Mouse (Mus musculus): ENCODE results near the gene Cep128. TPM values are rescaled to one million over a fixed set of nuclear protein-coding genes. Genes with fewer than 3 reads are reported as not detected.

The Cep128 gene
- polyA plus RNA-seq, 1 experiment from 2014 or later = 14.5 TPM

GRCm38 (mm10) chr12:91295870-91296269 lies 88.3 kb downstream of the Cep128 start:
- H3K27me3 ChIP-seq (replicated peaks; ENCODE audit: control insufficient read depth, insufficient read depth, low read length) = no peaks in the 10 kb centered on the region
- no peak for DNase-seq (ENCODE audit: low spot score)
- H3K9ac ChIP-seq (ENCODE audit: low read depth, low read length) = no peak overlapping the region
- no peak overlapping the region for H3K4me3 ChIP-seq (ENCODE audit: low read depth, low read length)
- 73% methylated on average over 7 of the region's 7 CpGs for WGBS
- H3K36me3 ChIP-seq (ENCODE audit: control insufficient read depth, insufficient read depth, low read length) = peaks cover 3% of the 10 kb centered on the region; the same call in 1 of the 2 replicates
- H3K4me2 ChIP-seq = no peak overlapping the region
- no peak overlapping the region for H3K27ac ChIP-seq (ENCODE audit: low read depth, low read length)
- peaks cover 4% of the 10 kb centered on the region for H3K4me1 ChIP-seq (replicated peaks; ENCODE audit: control insufficient read depth, insufficient read depth, low read length)
- ATAC-seq (replicated peaks; ENCODE audit: low FRiP score) = peak; percentile 82
- no peaks in the 10 kb centered on the region for H3K9me3 ChIP-seq (ENCODE audit: control insufficient read depth, low read length)

- DNase-seq (ENCODE audit: low spot score) (no peak), ATAC-seq (replicated peaks; ENCODE audit: low FRiP score) (peak; percentile 24; the same call in 1 of the 2 replicates)
- Histone ChIP-seq H3K9ac (ENCODE audit: low read depth, low read length) (no peak overlapping the region), H3K27me3 (replicated peaks; ENCODE audit: control insufficient read depth, insufficient read depth, low read length) (no peaks in the 10 kb centered on the region), H3K9me3 (ENCODE audit: control insufficient read depth, low read length) (no peaks in the 10 kb centered on the region), H3K4me3 (ENCODE audit: low read depth, low read length) (no peak overlapping the region), H3K36me3 (ENCODE audit: control insufficient read depth, insufficient read depth, low read length) (peaks cover 3% of the 10 kb centered on the region; the same call in 1 of the 2 replicates), H3K4me2 (no peak overlapping the region), H3K27ac (ENCODE audit: low read depth, low read length) (no peak overlapping the region), H3K4me1 (replicated peaks; ENCODE audit: control insufficient read depth, insufficient read depth, low read length) (peaks cover 4% of the 10 kb centered on the region)
- 90% methylated on average over 3 of the region's 3 CpGs for WGBS
Measured at GRCm38 (mm10) chr12:91295436-91295835, 88.8 kb downstream of the Cep128 start.

DNA sequence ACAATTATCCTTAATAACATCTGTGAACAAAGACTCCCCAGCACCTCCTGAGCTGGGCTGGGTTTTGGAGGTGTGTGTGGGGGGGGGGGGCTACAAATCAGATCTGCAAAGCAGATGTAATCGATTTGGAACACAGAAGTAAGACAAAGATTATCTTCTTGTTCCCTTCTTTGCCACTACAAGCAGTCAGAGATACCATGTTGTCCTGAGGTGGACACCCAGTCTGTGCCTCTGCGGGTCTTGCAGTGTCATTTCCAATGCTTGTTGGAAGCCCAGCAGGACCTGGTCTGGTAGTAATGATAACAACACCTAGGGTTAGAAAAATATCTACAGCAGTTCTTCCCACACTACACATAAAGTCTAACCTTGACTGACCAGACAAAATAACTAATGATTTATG lies 110.3 kb downstream of the Cep128 start:
- ATAC-seq (replicated peaks; ENCODE audit: low FRiP score) = no peak
- no peak for DNase-seq (ENCODE audit: low spot score)
- WGBS = 70% methylated on average over 2 of the region's 2 CpGs
- Histone ChIP-seq H3K4me1 (replicated peaks; ENCODE audit: control insufficient read depth, insufficient read depth, low read length) (no peaks in the 10 kb centered on the region), H3K36me3 (ENCODE audit: control insufficient read depth, insufficient read depth, low read length) (no peaks in the 10 kb centered on the region), H3K9ac (ENCODE audit: low read depth, low read length) (no peak overlapping the region), H3K9me3 (ENCODE audit: control insufficient read depth, low read length) (no peaks in the 10 kb centered on the region), H3K4me3 (ENCODE audit: low read depth, low read length) (no peak overlapping the region), H3K4me2 (no peak overlapping the region), H3K27me3 (replicated peaks; ENCODE audit: control insufficient read depth, insufficient read depth, low read length) (no peaks in the 10 kb centered on the region), H3K27ac (ENCODE audit: low read depth, low read length) (no peak overlapping the region)

- H3K9ac ChIP-seq (ENCODE audit: low read depth, low read length) = no peak overlapping the region
- no peaks in the 10 kb centered on the region for H3K27me3 ChIP-seq (replicated peaks; ENCODE audit: control insufficient read depth, insufficient read depth, low read length)
- no peaks in the 10 kb centered on the region for H3K9me3 ChIP-seq (ENCODE audit: control insufficient read depth, low read length)
- no peak overlapping the region for H3K4me2 ChIP-seq
- WGBS = 87% methylated on average over 2 of the region's 2 CpGs
- no peak overlapping the region for H3K4me3 ChIP-seq (ENCODE audit: low read depth, low read length)
- no peaks in the 10 kb centered on the region for H3K36me3 ChIP-seq (ENCODE audit: control insufficient read depth, insufficient read depth, low read length)
- DNase-seq (ENCODE audit: low spot score) (no peak), ATAC-seq (replicated peaks; ENCODE audit: low FRiP score) (no peak)
- no peak overlapping the region for H3K27ac ChIP-seq (ENCODE audit: low read depth, low read length)
- H3K4me1 ChIP-seq (replicated peaks; ENCODE audit: control insufficient read depth, insufficient read depth, low read length) = no peaks in the 10 kb centered on the region
Measured at GRCm38 (mm10) chr12:91269634-91270033, 114.6 kb downstream of the Cep128 start.

DNA sequence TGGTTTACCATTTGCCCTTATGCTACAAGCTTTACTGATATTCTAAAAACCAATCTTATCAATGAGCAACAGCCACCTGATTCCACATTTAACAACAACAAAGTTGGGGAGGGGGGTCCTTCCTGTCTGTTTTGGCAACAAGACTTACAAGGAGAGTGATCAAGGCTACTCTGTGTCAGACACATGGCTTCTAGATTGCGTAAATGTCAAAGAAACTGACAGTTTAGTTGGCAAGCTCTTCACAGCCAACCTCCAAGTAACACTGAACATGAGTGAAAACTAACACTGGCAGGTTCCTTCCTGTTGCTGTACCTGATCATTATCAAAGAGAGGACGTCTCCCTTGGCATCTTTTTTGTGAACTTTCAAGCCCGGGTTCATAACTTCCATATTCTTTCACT lies 115.2 kb downstream of the Cep128 start:
- Histone ChIP-seq H3K27ac (ENCODE audit: low read depth, low read length) (no peak overlapping the region), H3K4me3 (ENCODE audit: low read depth, low read length) (no peak overlapping the region), H3K36me3 (ENCODE audit: control insufficient read depth, insufficient read depth, low read length) (no peaks in the 10 kb centered on the region), H3K27me3 (replicated peaks; ENCODE audit: control insufficient read depth, insufficient read depth, low read length) (no peaks in the 10 kb centered on the region), H3K9ac (ENCODE audit: low read depth, low read length) (no peak overlapping the region), H3K9me3 (ENCODE audit: control insufficient read depth, low read length) (no peaks in the 10 kb centered on the region), H3K4me1 (replicated peaks; ENCODE audit: control insufficient read depth, insufficient read depth, low read length) (no peaks in the 10 kb centered on the region), H3K4me2 (no peak overlapping the region)
- no peak for DNase-seq (ENCODE audit: low spot score)
- WGBS = 66% methylated on average over 3 of the region's 3 CpGs
- ATAC-seq (replicated peaks; ENCODE audit: low FRiP score) = no peak

DNA sequence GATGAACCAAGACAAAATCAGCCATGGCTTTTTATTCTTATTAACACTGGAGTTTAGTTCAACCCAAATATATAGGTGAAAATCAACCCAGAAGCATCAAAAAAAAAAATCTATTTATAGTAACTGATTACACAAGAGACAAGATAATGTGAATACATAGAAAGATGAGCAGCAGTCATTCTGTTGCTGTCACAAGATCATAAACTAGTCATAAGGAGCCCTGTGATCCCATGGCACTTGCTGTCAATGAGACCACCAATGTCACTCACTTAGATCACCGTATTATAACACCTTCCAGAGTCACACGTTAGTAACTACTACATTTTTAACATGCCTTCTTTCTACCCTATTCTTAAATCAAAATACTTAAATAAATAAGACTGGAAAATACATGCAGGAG lies 118.2 kb downstream of the Cep128 start:
- Histone ChIP-seq H3K36me3 (ENCODE audit: control insufficient read depth, insufficient read depth, low read length) (no peaks in the 10 kb centered on the region), H3K9ac (ENCODE audit: low read depth, low read length) (no peak overlapping the region), H3K4me2 (no peak overlapping the region), H3K27me3 (replicated peaks; ENCODE audit: control insufficient read depth, insufficient read depth, low read length) (no peaks in the 10 kb centered on the region), H3K9me3 (ENCODE audit: control insufficient read depth, low read length) (no peaks in the 10 kb centered on the region), H3K4me1 (replicated peaks; ENCODE audit: control insufficient read depth, insufficient read depth, low read length) (no peaks in the 10 kb centered on the region), H3K27ac (ENCODE audit: low read depth, low read length) (no peak overlapping the region), H3K4me3 (ENCODE audit: low read depth, low read length) (no peak overlapping the region)
- no peak for DNase-seq (ENCODE audit: low spot score)
- 93% methylated on average over 2 of the region's 2 CpGs for WGBS
- ATAC-seq (replicated peaks; ENCODE audit: low FRiP score) = no peak

DNA sequence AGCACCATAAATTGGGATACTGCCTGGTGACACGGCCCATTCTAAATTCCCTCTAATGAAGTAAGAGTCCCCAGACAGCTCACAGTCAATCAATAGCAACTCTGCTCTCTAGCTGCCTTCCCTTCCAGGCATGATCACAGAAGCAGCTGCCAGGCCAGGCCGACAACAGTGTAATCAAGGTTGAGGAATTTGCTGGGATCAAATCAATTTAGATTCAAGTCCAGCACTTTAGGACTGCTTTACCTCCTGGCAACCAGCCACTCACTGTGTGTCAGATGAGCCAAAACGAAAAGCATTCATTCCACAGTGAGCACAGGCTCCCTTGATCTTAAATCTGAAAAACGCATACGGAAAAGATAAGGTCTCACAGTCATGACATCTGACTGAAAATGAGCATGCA lies 118.7 kb downstream of the Cep128 start:
- H3K9me3 ChIP-seq (ENCODE audit: control insufficient read depth, low read length) = no peaks in the 10 kb centered on the region
- no peaks in the 10 kb centered on the region for H3K27me3 ChIP-seq (replicated peaks; ENCODE audit: control insufficient read depth, insufficient read depth, low read length)
- H3K4me1 ChIP-seq (replicated peaks; ENCODE audit: control insufficient read depth, insufficient read depth, low read length) = no peaks in the 10 kb centered on the region
- no peak overlapping the region for H3K27ac ChIP-seq (ENCODE audit: low read depth, low read length)
- WGBS = 63% methylated on average over 5 of the region's 5 CpGs
- H3K4me3 ChIP-seq (ENCODE audit: low read depth, low read length) = no peak overlapping the region
- H3K4me2 ChIP-seq = no peak overlapping the region
- no peak for ATAC-seq (replicated peaks; ENCODE audit: low FRiP score)
- no peak overlapping the region for H3K9ac ChIP-seq (ENCODE audit: low read depth, low read length)
- no peak for DNase-seq (ENCODE audit: low spot score)
- H3K36me3 ChIP-seq (ENCODE audit: control insufficient read depth, insufficient read depth, low read length) = no peaks in the 10 kb centered on the region

DNA sequence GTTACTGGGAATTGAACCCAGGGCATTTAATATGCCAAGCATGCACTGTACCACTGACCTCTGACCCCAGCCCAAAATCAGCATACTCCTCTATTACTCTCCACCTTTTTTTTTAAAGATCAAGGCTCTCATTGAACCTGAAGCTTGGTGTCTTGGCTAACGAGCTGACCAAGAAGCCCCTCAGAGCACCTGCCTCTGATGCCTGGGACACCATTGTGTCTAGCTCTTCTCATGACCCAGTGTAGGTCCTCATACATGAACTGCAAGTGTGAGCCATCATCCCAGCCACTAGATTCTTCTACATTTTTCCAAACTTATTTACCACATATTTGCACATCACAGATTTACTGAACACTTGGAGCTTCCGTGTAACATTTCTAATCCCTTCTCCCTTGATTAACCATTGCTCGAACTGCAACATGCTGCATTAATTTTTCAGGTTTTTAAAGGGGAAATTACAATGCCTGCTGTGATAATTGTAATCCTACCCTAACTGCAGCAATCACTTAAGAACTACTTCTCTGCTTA lies 119.3 kb downstream of the Cep128 start:
- H3K4me1 ChIP-seq (replicated peaks; ENCODE audit: control insufficient read depth, insufficient read depth, low read length) = no peaks in the 10 kb centered on the region
- H3K9ac ChIP-seq (ENCODE audit: low read depth, low read length) = no peak overlapping the region
- H3K36me3 ChIP-seq (ENCODE audit: control insufficient read depth, insufficient read depth, low read length) = peaks cover 1% of the 10 kb centered on the region; the same call in 1 of the 2 replicates
- DNase-seq (ENCODE audit: low spot score) (no peak), ATAC-seq (replicated peaks; ENCODE audit: low FRiP score) (no peak)
- 82% methylated on average over 3 of the region's 3 CpGs for WGBS
- no peak overlapping the region for H3K4me2 ChIP-seq
- no peak overlapping the region for H3K4me3 ChIP-seq (ENCODE audit: low read depth, low read length)
- no peaks in the 10 kb centered on the region for H3K27me3 ChIP-seq (replicated peaks; ENCODE audit: control insufficient read depth, insufficient read depth, low read length)
- H3K27ac ChIP-seq (ENCODE audit: low read depth, low read length) = no peak overlapping the region
- H3K9me3 ChIP-seq (ENCODE audit: control insufficient read depth, low read length) = no peaks in the 10 kb centered on the region

GRCm38 (mm10) chr12:91263705-91264104 lies 120.5 kb downstream of the Cep128 start:
- Histone ChIP-seq H3K27me3 (replicated peaks; ENCODE audit: control insufficient read depth, insufficient read depth, low read length) (no peaks in the 10 kb centered on the region), H3K36me3 (ENCODE audit: control insufficient read depth, insufficient read depth, low read length) (peaks cover 2% of the 10 kb centered on the region; the same call in 1 of the 2 replicates), H3K4me3 (ENCODE audit: low read depth, low read length) (no peak overlapping the region), H3K4me1 (replicated peaks; ENCODE audit: control insufficient read depth, insufficient read depth, low read length) (no peaks in the 10 kb centered on the region), H3K9ac (ENCODE audit: low read depth, low read length) (no peak overlapping the region), H3K27ac (ENCODE audit: low read depth, low read length) (no peak overlapping the region), H3K4me2 (no peak overlapping the region), H3K9me3 (ENCODE audit: control insufficient read depth, low read length) (no peaks in the 10 kb centered on the region)
- WGBS = 78% methylated on average over 3 of the region's 3 CpGs
- ATAC-seq (replicated peaks; ENCODE audit: low FRiP score) (no peak), DNase-seq (ENCODE audit: low spot score) (no peak)

Data from liver, embryonic 11.5 days (tissue).